Mouse (Mus musculus): ENCODE measurements around the gene Nit1. TPM values are rescaled to one million over a fixed set of nuclear protein-coding genes. Genes with fewer than 3 reads are reported as not detected.
A peak's percentile ranks its signal among the peaks of the same experiment; 100 is the strongest.

Nit1 gene
- total and polyA plus RNA-seq, 2 experiments from 2014 or later, result 45.9 to 49.0 TPM

DNA sequence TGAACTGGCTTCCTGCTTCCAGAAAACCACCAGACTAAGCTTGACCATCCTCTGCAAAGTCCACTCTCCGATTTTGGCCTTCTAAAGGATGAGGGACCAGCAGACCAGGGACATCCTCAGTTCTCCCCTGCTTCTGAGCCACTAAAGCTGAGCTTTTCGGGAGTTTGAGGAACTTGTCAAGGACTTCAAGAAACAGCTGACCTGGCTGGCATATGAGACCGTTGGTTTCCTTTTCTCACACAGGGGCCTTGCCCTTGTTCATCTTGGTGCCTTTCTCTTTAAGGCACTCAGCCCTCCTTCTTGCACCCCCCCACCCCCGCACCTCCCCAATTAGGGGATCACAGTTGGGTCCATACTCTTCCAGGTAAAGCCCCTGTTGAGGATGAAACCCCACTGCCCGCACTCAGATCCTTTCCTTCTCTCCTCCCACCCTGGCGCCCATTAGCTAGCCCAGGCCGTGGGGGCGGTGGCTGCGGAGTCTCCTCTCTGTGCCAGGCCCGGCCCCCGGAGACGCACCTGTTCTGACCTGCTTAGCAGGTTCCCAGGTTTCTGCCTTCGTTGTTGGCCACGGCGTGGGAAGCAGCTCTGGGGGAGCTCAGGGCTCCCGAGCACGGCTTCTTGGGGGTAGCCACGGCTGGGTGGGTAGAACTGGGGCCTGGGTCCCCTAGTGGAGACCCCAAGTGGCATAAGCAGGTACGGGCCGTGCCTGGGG, 24.6 kb upstream of the Nit1 start, which contains the start of gene Nectin4:
Gene Nectin4 (plus strand): TSS at position 255 of the 712 bp plus-strand sequence.
- Histone ChIP-seq H3K36me3 (ENCODE audit: insufficient read depth, low read length) (no peaks in the 10 kb centered on the region), H3K27ac (no peak within 1 kb of the TSS), H3K9me3 (ENCODE audit: low read length) (no peaks in the 10 kb centered on the region), H3K4me1 (ENCODE audit: insufficient read depth, low read length) (no peaks in the 10 kb centered on the region), H3K4me2 (ENCODE audit: low read depth, low read length) (no peak within 1 kb of the TSS), H3K9ac (replicated peaks; ENCODE audit: low read length) (no peak within 1 kb of the TSS), H3K27me3 (ENCODE audit: insufficient read depth, low read length) (no peaks in the 10 kb centered on the region), H3K4me3 (ENCODE audit: low read length) (no peak within 1 kb of the TSS)
- DNase-seq (ENCODE audit: low spot score) (no peak), ATAC-seq (no peak)
- WGBS, result 46% methylated on average over 19 of the region's 20 CpGs
- TF ChIP-seq CTCF (IDR thresholded peaks at IDR 0.05; ENCODE audit: low read depth), result no peak

DNA sequence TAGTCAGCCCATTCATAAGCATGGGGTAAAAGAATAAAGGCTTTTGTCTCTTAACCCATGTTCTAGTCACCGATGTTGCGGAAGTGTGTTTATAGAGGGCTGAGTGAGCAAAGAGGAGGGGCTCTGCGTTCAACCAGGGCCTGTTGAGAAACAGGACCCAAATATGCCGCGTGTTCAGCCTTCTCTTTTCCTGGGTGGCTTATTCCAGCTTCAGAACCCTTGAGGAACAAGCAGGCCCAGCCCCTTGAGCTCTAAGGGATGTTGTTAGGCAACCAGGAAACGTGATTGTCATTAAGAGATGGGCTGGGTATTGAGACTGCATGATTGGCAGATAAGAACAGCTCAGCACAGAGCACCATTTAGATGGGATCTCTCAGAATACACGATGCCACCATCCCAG, 20.5 kb upstream of the Nit1 start:
- no peak overlapping the region for H3K9ac ChIP-seq (replicated peaks; ENCODE audit: low read length)
- 55% methylated on average over 7 of the region's 7 CpGs for WGBS
- no peaks in the 10 kb centered on the region for H3K9me3 ChIP-seq (ENCODE audit: low read length)
- no peaks in the 10 kb centered on the region for H3K36me3 ChIP-seq (ENCODE audit: insufficient read depth, low read length)
- TF ChIP-seq CTCF (IDR thresholded peaks at IDR 0.05; ENCODE audit: low read depth), result no peak
- no peaks in the 10 kb centered on the region for H3K27me3 ChIP-seq (ENCODE audit: insufficient read depth, low read length)
- no peak for ATAC-seq
- H3K4me2 ChIP-seq (ENCODE audit: low read depth, low read length), result no peak overlapping the region
- H3K27ac ChIP-seq, result no peak overlapping the region
- no peak for DNase-seq (ENCODE audit: low spot score)
- no peaks in the 10 kb centered on the region for H3K4me1 ChIP-seq (ENCODE audit: insufficient read depth, low read length)
- no peak overlapping the region for H3K4me3 ChIP-seq (ENCODE audit: low read length)

DNA sequence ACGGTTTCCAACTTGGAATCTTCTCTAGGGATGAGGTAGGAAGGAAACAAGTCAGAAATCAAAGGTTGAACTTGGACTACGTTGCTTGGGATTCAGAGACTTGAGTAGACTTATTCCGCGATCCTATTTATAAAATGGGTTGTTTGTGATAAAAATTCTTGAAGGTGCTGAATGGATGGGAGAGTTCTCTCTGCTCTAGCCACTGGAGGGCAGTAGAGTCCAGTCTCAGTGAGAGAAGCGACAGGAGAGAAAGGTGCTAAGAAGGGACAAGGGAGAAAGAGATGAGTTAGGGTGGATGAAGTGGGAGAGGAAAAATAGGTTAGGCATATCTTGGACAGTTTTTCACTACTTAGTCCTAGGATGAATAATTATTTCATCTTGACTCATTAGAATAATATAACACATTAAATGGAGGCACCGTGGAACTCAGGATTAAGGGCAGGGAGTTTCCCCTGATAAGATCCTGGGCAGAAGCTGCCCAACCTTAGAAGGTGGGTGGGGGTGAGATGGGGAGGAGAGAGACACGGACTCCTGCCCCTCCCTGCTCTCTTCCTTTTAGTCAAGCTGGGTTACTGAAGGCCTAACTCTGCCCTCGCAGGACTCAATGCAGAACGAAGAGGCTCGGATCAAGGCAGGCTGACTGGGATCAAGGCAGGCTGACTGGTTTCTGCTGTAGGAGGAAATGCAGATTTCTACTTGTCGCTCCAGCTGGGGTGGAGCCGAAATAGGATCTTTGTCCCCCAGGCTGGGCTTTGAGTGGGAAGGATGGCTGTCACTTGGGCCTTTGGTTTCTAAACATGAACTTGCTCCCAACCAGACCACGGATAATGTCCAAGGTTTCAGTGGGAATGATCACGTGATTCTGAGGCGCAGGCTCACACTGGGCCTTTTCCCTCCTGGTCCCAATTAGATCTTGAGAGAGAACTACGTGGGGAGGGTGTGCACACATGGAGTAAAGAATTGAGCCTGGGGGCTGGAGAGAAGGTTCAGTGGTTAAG, 16.0 kb upstream of the Nit1 start:
- H3K4me1 ChIP-seq (ENCODE audit: insufficient read depth, low read length), result no peaks in the 10 kb centered on the region
- peak; percentile 88 for DNase-seq (ENCODE audit: low spot score)
- TF ChIP-seq CTCF (IDR thresholded peaks at IDR 0.05; ENCODE audit: low read depth), result peak; percentile 90
- H3K9me3 ChIP-seq (ENCODE audit: low read length), result no peaks in the 10 kb centered on the region
- no peaks in the 10 kb centered on the region for H3K27me3 ChIP-seq (ENCODE audit: insufficient read depth, low read length)
- H3K4me3 ChIP-seq (ENCODE audit: low read length), result peak overlapping the region; percentile 55
- H3K36me3 ChIP-seq (ENCODE audit: insufficient read depth, low read length), result peaks cover 3% of the 10 kb centered on the region; the same call in 1 of the 2 replicates
- H3K9ac ChIP-seq (replicated peaks; ENCODE audit: low read length), result peak overlapping the region; percentile 64
- WGBS, result 31% methylated on average over 16 of the region's 16 CpGs
- peak; percentile 59; the same call in 1 of the 2 replicates for ATAC-seq
- H3K4me2 ChIP-seq (ENCODE audit: low read depth, low read length), result peak overlapping the region; percentile 86
- H3K27ac ChIP-seq, result peak overlapping the region; percentile 80

- no peaks in the 10 kb centered on the region for H3K27me3 ChIP-seq (ENCODE audit: insufficient read depth, low read length)
- TF ChIP-seq CTCF (IDR thresholded peaks at IDR 0.05; ENCODE audit: low read depth), result no peak
- H3K4me1 ChIP-seq (ENCODE audit: insufficient read depth, low read length), result no peaks in the 10 kb centered on the region
- H3K27ac ChIP-seq, result peak within 1 kb of the TSS; percentile 80
- H3K4me2 ChIP-seq (ENCODE audit: low read depth, low read length), result peak within 1 kb of the TSS; percentile 86
- DNase-seq (ENCODE audit: low spot score), result peak; percentile 98
- H3K4me3 ChIP-seq (ENCODE audit: low read length), result peak within 1 kb of the TSS; percentile 55
- H3K9ac ChIP-seq (replicated peaks; ENCODE audit: low read length), result peak within 1 kb of the TSS; percentile 64
- peaks cover 5% of the 10 kb centered on the region; the same call in 1 of the 2 replicates for H3K36me3 ChIP-seq (ENCODE audit: insufficient read depth, low read length)
- ATAC-seq, result peak; percentile 97
- 2% methylated on average over 21 of the region's 21 CpGs for WGBS
- no peaks in the 10 kb centered on the region for H3K9me3 ChIP-seq (ENCODE audit: low read length)
Measured at GRCm38 (mm10) chr1:171360656-171361055, 15.2 kb upstream of the Nit1 start, which contains the start of gene Klhdc9. Gene Klhdc9 (minus strand): TSS chr1:171360798.

DNA sequence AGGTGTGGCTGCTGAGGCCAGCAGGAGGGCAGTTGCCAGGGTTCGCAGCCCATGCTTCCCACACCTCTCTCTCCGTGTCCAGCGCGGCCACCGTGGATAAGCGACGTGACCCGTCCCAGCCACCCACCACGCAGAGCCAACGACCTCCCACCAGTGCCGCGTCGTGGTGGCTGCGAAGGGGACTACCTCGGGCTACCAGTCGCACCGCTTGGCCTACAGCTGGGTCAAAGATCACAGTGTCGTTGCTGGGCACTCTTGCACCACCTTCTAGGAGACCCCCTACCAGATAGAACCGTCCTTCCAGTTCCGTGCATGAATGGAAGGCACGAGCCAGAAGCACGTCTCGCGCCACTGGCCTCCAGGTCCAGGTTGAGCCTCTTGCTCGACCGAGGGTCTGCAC, 14.8 kb upstream of the Nit1 start:
- peak overlapping the region; percentile 77 for H3K27ac ChIP-seq
- DNase-seq (ENCODE audit: low spot score) (no peak), ATAC-seq (no peak; the same call in 1 of the 2 replicates)
- peak overlapping the region; percentile 55 for H3K4me3 ChIP-seq (ENCODE audit: low read length)
- no peak for TF ChIP-seq CTCF (IDR thresholded peaks at IDR 0.05; ENCODE audit: low read depth)
- H3K9ac ChIP-seq (replicated peaks; ENCODE audit: low read length), result peak overlapping the region; percentile 64
- H3K27me3 ChIP-seq (ENCODE audit: insufficient read depth, low read length), result no peaks in the 10 kb centered on the region
- no peaks in the 10 kb centered on the region for H3K9me3 ChIP-seq (ENCODE audit: low read length)
- 8% methylated on average over 26 of the region's 26 CpGs for WGBS
- H3K4me2 ChIP-seq (ENCODE audit: low read depth, low read length), result peak overlapping the region; percentile 86
- no peaks in the 10 kb centered on the region for H3K4me1 ChIP-seq (ENCODE audit: insufficient read depth, low read length)
- peaks cover 5% of the 10 kb centered on the region; the same call in 1 of the 2 replicates for H3K36me3 ChIP-seq (ENCODE audit: insufficient read depth, low read length)

GRCm38 (mm10) chr1:171358421-171358820, 13.0 kb upstream of the Nit1 start:
- H3K27ac ChIP-seq, result no peak overlapping the region
- H3K4me2 ChIP-seq (ENCODE audit: low read depth, low read length), result no peak overlapping the region
- no peak for ATAC-seq
- DNase-seq (ENCODE audit: low spot score), result peak; percentile 75
- no peaks in the 10 kb centered on the region for H3K27me3 ChIP-seq (ENCODE audit: insufficient read depth, low read length)
- H3K4me3 ChIP-seq (ENCODE audit: low read length), result no peak overlapping the region
- peak; percentile 84 for TF ChIP-seq CTCF (IDR thresholded peaks at IDR 0.05; ENCODE audit: low read depth)
- 71% methylated on average over 4 of the region's 4 CpGs for WGBS
- no peak overlapping the region for H3K9ac ChIP-seq (replicated peaks; ENCODE audit: low read length)
- H3K4me1 ChIP-seq (ENCODE audit: insufficient read depth, low read length), result no peaks in the 10 kb centered on the region
- no peaks in the 10 kb centered on the region for H3K9me3 ChIP-seq (ENCODE audit: low read length)
- H3K36me3 ChIP-seq (ENCODE audit: insufficient read depth, low read length), result peaks cover 5% of the 10 kb centered on the region; the same call in 1 of the 2 replicates
